Mouse (Mus musculus) liver, embryonic 16.5 days (tissue): ENCODE measurements at regions not wholly inside any gene's neighbourhood (a gene's known extent, or its start where the extent isn't known, plus 50 kb on each side); places are given as distances from the start of the nearest gene placed in this dataset.

ENCODE experiments used
- ATAC-seq: fragments of 200-750 bp; cut with Nextera tagmentation; 2 replicates; pipeline ENCODE4 v1.8.0; 2017; ENCODE audit warnings: low read depth, mild to moderate bottlenecking, moderate number of reproducible peaks, moderate library complexity
- H3K27ac ChIP-seq: fragments of 300-500 bp; sonication (generic); 2 replicates; pipeline ENCODE4 v1.5.1; 2014; ENCODE audit warnings: mild to moderate bottlenecking, low read length
- H3K27me3 ChIP-seq: fragments of 300-500 bp; sonication (generic); 2 replicates; pipeline ENCODE4 v1.6.1; 2014; ENCODE audit warnings: low read depth, low read length, mixed read lengths; ENCODE audit not compliant: control insufficient read depth, insufficient read depth
- H3K36me3 ChIP-seq: fragments of 300-500 bp; sonication (generic); 2 replicates; pipeline ENCODE4 v1.6.1; 2014; ENCODE audit warnings: mild to moderate bottlenecking; ENCODE audit not compliant: control insufficient read depth, insufficient read depth
- H3K4me1 ChIP-seq: fragments of 300-500 bp; sonication (generic); 2 replicates; pipeline ENCODE4 v1.6.1; 2014; ENCODE audit warnings: low read depth, low read length, mixed read lengths; ENCODE audit not compliant: control insufficient read depth
- H3K4me2 ChIP-seq: fragments of 300-500 bp; sonication (generic); 2 replicates; pipeline ENCODE4 v1.6.1; 2014; ENCODE audit warnings: low read depth, low read length, mixed read lengths
- H3K4me3 ChIP-seq: fragments of 300-500 bp; sonication (generic); 2 replicates; pipeline ENCODE4 v1.5.1; 2014; ENCODE audit warnings: low read depth, mild to moderate bottlenecking, low read length
- H3K9ac ChIP-seq: fragments of 300-500 bp; sonication (generic); 2 replicates; pipeline ENCODE4 v1.6.1; 2014; ENCODE audit warnings: low read depth, low read length
- H3K9me3 ChIP-seq: fragments of 300-500 bp; sonication (generic); replicated peaks from 2 replicates; pipeline ENCODE4 v1.6.1; 2016; ENCODE audit warnings: low read length; ENCODE audit not compliant: control insufficient read depth
- WGBS: fragments of 180-500 bp; shearing (Covaris S2); extraction: QIAGEN DNeasy Blood & Tissue Kit; methylation state at CpG from one replicate; pipeline ENCODE4 v1.1.7; 2014; ENCODE audit not compliant: insufficient replicate concordance; 5-methylcytosine and 5-hydroxymethylcytosine counted together

DNA sequence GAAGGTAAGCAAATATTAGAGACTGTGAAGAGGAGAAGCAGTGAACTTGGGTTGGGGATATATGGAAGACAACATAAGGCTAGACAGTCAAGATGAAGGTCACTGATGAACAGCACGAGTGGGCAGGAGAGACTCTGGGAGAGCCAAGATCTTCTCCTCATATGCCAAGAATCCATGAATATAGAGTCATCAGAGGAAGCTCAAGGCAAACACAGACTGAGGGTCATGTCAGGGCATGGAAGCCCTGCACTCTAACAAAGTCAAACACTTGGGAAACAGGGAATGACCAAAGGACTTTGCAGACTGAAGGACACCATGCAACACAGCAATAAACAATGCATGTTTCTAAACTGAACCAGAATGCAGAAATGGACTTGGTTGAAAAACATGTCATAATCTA lies 351.4 kb downstream of the Hs3st3b1 start:
- Histone ChIP-seq H3K9ac (no peak overlapping the region), H3K27me3 (no peaks in the 10 kb centered on the region), H3K9me3 (no peaks in the 10 kb centered on the region), H3K36me3 (no peaks in the 10 kb centered on the region), H3K4me3 (no peak overlapping the region), H3K4me2 (no peak overlapping the region), H3K4me1 (no peaks in the 10 kb centered on the region), H3K27ac (no peak overlapping the region)
- 52% methylated on average over 1 of the region's 1 CpGs for WGBS
- ATAC-seq = no peak

DNA sequence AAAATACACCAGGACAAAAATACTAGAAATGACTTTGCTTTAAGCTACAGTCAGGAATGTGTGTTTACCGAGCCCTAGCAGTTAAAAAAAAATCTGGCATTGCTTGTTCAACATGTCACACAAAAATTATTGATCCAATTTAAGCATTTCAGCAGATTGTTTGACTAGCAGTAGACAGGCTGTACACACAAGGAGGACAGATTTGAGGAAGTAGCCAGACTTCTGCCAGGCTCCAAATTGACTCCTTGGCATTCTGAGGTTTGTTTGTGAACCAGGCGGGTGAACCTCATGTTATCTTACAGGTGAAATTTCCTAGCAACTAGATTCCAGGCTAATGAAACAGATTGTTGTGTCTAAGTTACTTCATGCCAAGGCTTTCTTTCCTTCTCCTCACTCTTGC lies 348.8 kb downstream of the Hs3st3b1 start:
- Histone ChIP-seq H3K9ac (no peak overlapping the region), H3K4me3 (no peak overlapping the region), H3K4me1 (no peaks in the 10 kb centered on the region), H3K36me3 (no peaks in the 10 kb centered on the region), H3K27me3 (no peaks in the 10 kb centered on the region), H3K4me2 (no peak overlapping the region), H3K9me3 (no peaks in the 10 kb centered on the region), H3K27ac (no peak overlapping the region)
- ATAC-seq = no peak
- 35% methylated on average over 2 of the region's 2 CpGs for WGBS

GRCm38 (mm10) chr11:63583321-63583720 lies 338.8 kb downstream of the Hs3st3b1 start:
- Histone ChIP-seq H3K4me2 (no peak overlapping the region), H3K27me3 (no peaks in the 10 kb centered on the region), H3K27ac (no peak overlapping the region), H3K36me3 (no peaks in the 10 kb centered on the region), H3K9me3 (no peaks in the 10 kb centered on the region), H3K4me1 (no peaks in the 10 kb centered on the region), H3K9ac (no peak overlapping the region), H3K4me3 (no peak overlapping the region)
- ATAC-seq = no peak
- 58% methylated on average over 3 of the region's 3 CpGs for WGBS

DNA sequence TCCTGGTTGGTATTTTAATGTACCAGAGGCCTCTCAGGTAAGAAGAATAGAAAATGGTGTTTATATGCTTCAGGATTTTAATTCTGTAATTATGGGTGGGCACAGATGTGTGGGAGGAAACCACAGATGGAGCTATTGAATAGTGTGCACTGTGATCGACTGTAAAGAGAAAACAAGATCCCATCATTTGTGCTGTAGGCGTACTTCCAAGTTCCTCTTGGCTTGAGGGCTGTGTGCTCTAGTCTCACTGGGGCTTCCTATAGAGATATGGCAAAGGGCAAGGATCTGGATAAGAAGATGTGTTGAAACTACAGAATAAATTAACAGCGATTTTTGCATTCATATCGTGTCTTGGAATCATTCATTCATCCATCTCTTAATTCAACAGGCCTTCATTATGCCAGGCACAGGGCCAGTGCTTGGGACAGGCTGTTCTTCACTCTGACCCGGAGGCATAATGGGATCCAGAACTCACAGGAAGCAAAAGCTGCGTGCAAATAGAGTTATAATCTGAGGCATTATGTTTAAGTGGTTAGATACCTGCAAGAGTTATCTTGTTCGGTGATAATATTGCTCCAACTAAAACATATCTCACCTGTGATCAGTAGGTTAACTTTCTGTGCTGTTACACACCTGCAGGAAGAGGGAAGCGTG lies 336.7 kb downstream of the Hs3st3b1 start:
- Histone ChIP-seq H3K4me2 (no peak overlapping the region), H3K27me3 (no peaks in the 10 kb centered on the region), H3K27ac (no peak overlapping the region), H3K9ac (no peak overlapping the region), H3K9me3 (no peaks in the 10 kb centered on the region), H3K36me3 (no peaks in the 10 kb centered on the region), H3K4me1 (no peaks in the 10 kb centered on the region), H3K4me3 (no peak overlapping the region)
- 58% methylated on average over 8 of the region's 8 CpGs for WGBS
- no peak for ATAC-seq

- H3K27ac ChIP-seq = no peak overlapping the region
- no peak for ATAC-seq
- no peak overlapping the region for H3K4me2 ChIP-seq
- no peaks in the 10 kb centered on the region for H3K36me3 ChIP-seq
- no peaks in the 10 kb centered on the region for H3K9me3 ChIP-seq
- no peak overlapping the region for H3K4me3 ChIP-seq
- H3K27me3 ChIP-seq = no peaks in the 10 kb centered on the region
- no peak overlapping the region for H3K9ac ChIP-seq
- no peaks in the 10 kb centered on the region for H3K4me1 ChIP-seq
- WGBS = 47% methylated on average over 4 of the region's 4 CpGs
Measured at GRCm38 (mm10) chr11:63620220-63620619, 301.9 kb downstream of the Hs3st3b1 start.

DNA sequence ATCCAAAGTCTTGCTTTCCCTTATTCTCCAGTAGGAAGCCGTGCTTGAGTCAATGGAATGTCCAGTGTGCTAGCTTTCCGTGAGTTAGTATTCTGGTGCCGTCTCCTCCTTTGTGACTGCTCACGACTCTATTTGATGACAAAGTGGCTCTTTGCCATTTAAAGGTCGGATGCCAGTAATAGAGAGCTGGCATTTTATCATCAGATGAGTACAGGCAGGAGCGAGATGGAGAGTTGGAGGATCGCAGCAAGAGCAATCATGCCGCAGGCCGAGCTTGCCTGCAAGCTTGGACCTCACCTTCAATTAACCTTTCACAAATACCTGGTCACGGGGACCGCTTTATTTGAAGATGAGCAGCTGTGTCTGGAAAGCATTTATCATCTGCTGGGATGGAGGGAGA lies 291.8 kb downstream of the Hs3st3b1 start:
- Histone ChIP-seq H3K9ac (no peak overlapping the region), H3K4me3 (no peak overlapping the region), H3K27me3 (no peaks in the 10 kb centered on the region), H3K27ac (no peak overlapping the region), H3K36me3 (no peaks in the 10 kb centered on the region), H3K4me2 (no peak overlapping the region), H3K9me3 (no peaks in the 10 kb centered on the region), H3K4me1 (no peaks in the 10 kb centered on the region)
- ATAC-seq = no peak
- WGBS = 70% methylated on average over 11 of the region's 11 CpGs

- WGBS = 72% methylated on average over 9 of the region's 9 CpGs
- Histone ChIP-seq H3K4me3 (no peak overlapping the region), H3K9ac (no peak overlapping the region), H3K4me1 (no peaks in the 10 kb centered on the region), H3K9me3 (no peaks in the 10 kb centered on the region), H3K27me3 (no peaks in the 10 kb centered on the region), H3K27ac (no peak overlapping the region), H3K36me3 (no peaks in the 10 kb centered on the region), H3K4me2 (no peak overlapping the region)
- no peak for ATAC-seq
Measured at GRCm38 (mm10) chr11:63657057-63657456, 265.0 kb downstream of the Hs3st3b1 start.

DNA sequence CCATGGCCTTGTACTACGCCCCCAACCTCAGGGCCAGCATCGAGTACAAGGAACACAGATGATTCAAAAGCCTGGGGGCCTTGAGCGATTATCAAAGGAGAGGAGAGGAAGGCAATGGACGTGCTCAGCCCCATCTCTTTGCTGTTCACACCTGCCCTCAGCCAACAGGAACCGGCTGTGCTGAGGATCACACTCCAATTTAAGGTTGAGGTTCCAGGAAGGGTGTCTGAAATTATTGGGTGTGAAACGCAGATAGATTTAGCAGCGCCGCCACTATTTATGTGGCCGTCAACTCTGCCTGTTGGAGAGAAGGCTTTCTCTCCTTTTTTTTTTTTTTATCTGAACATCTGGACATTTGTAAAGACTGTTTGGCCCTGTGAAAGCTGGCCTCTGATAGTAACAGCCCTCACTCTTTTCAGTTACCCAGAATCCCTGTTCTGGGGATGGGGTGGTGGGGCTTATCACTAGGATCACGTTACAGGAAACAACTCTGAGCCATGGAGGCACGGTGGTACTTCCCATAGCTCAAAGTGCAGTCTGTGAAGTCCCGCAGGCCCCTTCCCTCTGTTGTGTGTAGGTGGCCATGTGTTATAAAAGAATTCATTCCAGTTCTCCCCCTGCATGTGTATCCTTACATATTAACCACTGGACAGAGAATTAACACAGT lies 256.7 kb downstream of the Hs3st3b1 start:
- Histone ChIP-seq H3K27me3 (no peaks in the 10 kb centered on the region), H3K9me3 (no peaks in the 10 kb centered on the region), H3K9ac (no peak overlapping the region), H3K36me3 (no peaks in the 10 kb centered on the region), H3K27ac (no peak overlapping the region), H3K4me3 (no peak overlapping the region), H3K4me2 (no peak overlapping the region), H3K4me1 (no peaks in the 10 kb centered on the region)
- WGBS = 48% methylated on average over 12 of the region's 12 CpGs
- ATAC-seq = no peak

DNA sequence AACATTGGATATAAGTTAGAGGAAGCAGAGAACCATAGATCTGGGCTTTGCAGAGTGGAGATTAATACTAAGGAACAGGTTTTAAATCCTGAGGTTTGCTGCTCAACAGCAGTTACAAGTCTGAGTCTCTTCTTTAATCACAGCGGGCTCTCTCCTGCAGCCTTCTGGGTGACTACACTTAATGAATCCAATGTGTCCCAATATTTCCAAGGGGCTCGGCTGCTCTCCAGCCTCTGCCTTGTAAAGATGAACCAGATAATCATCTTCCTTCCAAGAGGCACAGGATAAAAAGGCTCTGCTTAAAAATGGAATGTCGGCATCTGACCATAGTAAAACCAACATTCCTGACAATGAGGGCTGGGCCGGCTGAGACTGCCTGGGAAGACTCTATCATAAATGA lies 251.6 kb downstream of the Hs3st3b1 start:
- no peak for ATAC-seq
- Histone ChIP-seq H3K4me1 (no peaks in the 10 kb centered on the region), H3K4me2 (no peak overlapping the region), H3K27me3 (no peaks in the 10 kb centered on the region), H3K36me3 (no peaks in the 10 kb centered on the region), H3K9ac (no peak overlapping the region), H3K27ac (no peak overlapping the region), H3K4me3 (no peak overlapping the region), H3K9me3 (no peaks in the 10 kb centered on the region)
- WGBS = 62% methylated on average over 4 of the region's 4 CpGs
